Mouse (Mus musculus): ENCODE measurements around the gene Fndc3b.

- TF ChIP-seq CTCF (IDR thresholded peaks at IDR 0.05; ENCODE audit: low read depth), result no peak
- TF ChIP-seq EP300 (IDR thresholded peaks at IDR 0.05; ENCODE audit: low read depth), result no peak
These were observed 151.8 kb downstream of the Fndc3b start for GRCm38 (mm10) chr3:27559316-27559715.
